Mouse (Mus musculus): ENCODE measurements around the gene Skiv2l.

DNA sequence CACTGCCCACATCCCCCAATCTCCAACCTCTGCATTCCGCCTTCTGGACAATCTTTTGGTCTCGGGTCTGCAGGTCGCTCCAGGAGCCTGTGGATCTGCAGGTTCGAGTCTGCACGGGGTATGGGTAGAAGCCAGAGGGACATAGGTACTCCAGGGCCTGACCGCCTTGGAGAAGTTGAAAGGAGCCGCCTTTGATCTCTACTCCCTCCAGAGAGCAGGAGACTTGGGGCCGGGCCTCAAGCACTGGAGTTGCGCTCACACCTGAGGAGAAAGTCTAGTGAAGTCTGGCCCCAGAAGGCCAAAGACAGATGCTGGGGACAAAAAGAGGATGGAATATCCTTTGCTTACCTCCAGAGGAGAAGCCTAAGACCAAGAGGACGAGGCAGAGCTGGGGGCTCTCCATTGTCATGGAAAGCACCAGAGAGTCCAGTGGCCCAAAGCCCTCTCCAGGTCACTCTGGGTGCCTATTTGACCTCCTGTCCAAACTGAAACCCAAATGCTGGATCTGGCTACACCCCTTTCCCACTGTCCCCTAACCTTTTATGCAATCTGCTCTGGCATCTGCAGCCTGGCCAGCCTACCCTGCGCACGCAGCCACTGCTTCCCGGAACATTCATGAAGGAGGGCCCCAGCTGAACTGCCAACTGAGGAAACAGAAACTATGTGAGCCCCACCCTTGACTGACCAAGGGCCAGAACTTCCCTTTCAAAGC, 11.8 kb upstream of the Skiv2l start:
- TF ChIP-seq POLR2A (IDR thresholded peaks at IDR 0.05; ENCODE audit: borderline replicate concordance, insufficient read depth, low read length) (no peak), CTCF (IDR thresholded peaks at IDR 0.05; ENCODE audit: borderline replicate concordance, insufficient read depth, low read depth, low read length) (no peak)

Data from cerebellum, adult 2 months (tissue).